Mouse (Mus musculus): ENCODE data around the gene Rtbdn. TPM values are rescaled to one million over a fixed set of nuclear protein-coding genes. Genes with fewer than 3 reads are reported as not detected.

Rtbdn gene
- total and polyA plus RNA-seq, 2 experiments, result not detected

DNA sequence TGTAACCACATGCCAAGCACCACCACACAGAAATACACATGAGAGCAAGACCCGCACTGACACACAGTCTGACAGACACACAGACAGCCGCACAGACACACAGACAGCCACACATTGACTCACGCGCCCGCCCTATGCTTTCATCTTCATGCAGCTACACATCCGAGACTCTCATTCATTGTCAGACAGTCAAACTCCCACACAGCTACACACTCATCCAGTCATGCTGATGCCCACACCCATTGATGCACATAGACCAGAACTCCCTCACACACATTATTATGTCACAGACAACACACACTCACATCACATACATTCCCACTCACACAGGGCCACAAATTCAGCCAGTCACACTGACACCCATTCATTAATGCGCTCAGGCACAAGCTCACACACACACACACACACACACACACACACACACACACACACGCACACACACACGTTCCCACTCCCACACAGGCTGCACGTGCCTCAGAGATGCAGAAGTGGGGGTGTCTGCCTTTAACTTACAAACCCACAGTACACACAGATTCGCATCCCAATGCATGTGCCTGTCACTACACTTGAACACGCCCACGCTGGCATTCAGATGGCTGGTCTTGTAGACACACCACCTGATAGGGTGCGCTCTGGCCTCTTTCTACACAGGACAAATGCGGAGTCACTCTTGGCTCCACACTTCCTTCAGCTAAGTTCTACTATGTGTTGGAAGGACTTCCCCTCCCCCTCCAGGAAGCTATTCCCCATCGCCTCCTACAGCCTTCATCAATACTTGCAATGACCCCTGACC lies 12.8 kb upstream of the Rtbdn start:
- Histone ChIP-seq H3K36me3 (ENCODE audit: control insufficient read depth, insufficient read depth, low read length) (no peaks in the 10 kb centered on the region), H3K9ac (ENCODE audit: low read depth, low read length) (no peak overlapping the region), H3K79me2 (ENCODE audit: control insufficient read depth, insufficient read depth, low read length) (no peaks in the 10 kb centered on the region), H3K27me3 (ENCODE audit: control insufficient read depth, insufficient read depth, low read length) (peaks cover 26% of the 10 kb centered on the region), H3K4me3 (ENCODE audit: insufficient read depth, low read depth, low read length) (no peak overlapping the region), H3K4me1 (ENCODE audit: control insufficient read depth, insufficient read depth, low read length) (no peaks in the 10 kb centered on the region), H3K27ac (replicated peaks; ENCODE audit: insufficient read depth, low read depth, low read length) (no peak overlapping the region)
- TF ChIP-seq POLR2A (IDR thresholded peaks at IDR 0.05; ENCODE audit: extremely low read depth, insufficient read depth, low read length), result no peak
- no peak for TF ChIP-seq CTCF (IDR thresholded peaks at IDR 0.05; ENCODE audit: low read depth, low read length)
- no peak for DNase-seq (ENCODE audit: extremely low read depth, low read depth, low spot score)
- 81% methylated on average over 16 of the region's 16 CpGs for WGBS

- Histone ChIP-seq H3K27me3 (ENCODE audit: control insufficient read depth, insufficient read depth, low read length) (peaks cover 22% of the 10 kb centered on the region), H3K27ac (replicated peaks; ENCODE audit: insufficient read depth, low read depth, low read length) (no peak overlapping the region), H3K4me1 (ENCODE audit: control insufficient read depth, insufficient read depth, low read length) (no peaks in the 10 kb centered on the region), H3K9ac (ENCODE audit: low read depth, low read length) (no peak overlapping the region), H3K79me2 (ENCODE audit: control insufficient read depth, insufficient read depth, low read length) (no peaks in the 10 kb centered on the region), H3K36me3 (ENCODE audit: control insufficient read depth, insufficient read depth, low read length) (no peaks in the 10 kb centered on the region), H3K4me3 (ENCODE audit: insufficient read depth, low read depth, low read length) (no peak overlapping the region)
- 6% methylated on average over 15 of the region's 15 CpGs for WGBS
- no peak for DNase-seq (ENCODE audit: extremely low read depth, low read depth, low spot score)
- no peak for TF ChIP-seq CTCF (IDR thresholded peaks at IDR 0.05; ENCODE audit: low read depth, low read length)
- TF ChIP-seq POLR2A (IDR thresholded peaks at IDR 0.05; ENCODE audit: extremely low read depth, insufficient read depth, low read length), result no peak
Measured at GRCm38 (mm10) chr8:84934860-84935259, 11.9 kb upstream of the Rtbdn start.

GRCm38 (mm10) chr8:84935489-84935888 lies 11.3 kb upstream of the Rtbdn start:
- peaks cover 22% of the 10 kb centered on the region for H3K27me3 ChIP-seq (ENCODE audit: control insufficient read depth, insufficient read depth, low read length)
- no peaks in the 10 kb centered on the region for H3K4me1 ChIP-seq (ENCODE audit: control insufficient read depth, insufficient read depth, low read length)
- 8% methylated on average over 14 of the region's 14 CpGs for WGBS
- H3K27ac ChIP-seq (replicated peaks; ENCODE audit: insufficient read depth, low read depth, low read length), result no peak overlapping the region
- no peaks in the 10 kb centered on the region for H3K36me3 ChIP-seq (ENCODE audit: control insufficient read depth, insufficient read depth, low read length)
- no peak overlapping the region for H3K9ac ChIP-seq (ENCODE audit: low read depth, low read length)
- H3K79me2 ChIP-seq (ENCODE audit: control insufficient read depth, insufficient read depth, low read length), result no peaks in the 10 kb centered on the region
- no peak overlapping the region for H3K4me3 ChIP-seq (ENCODE audit: insufficient read depth, low read depth, low read length)
- TF ChIP-seq CTCF (IDR thresholded peaks at IDR 0.05; ENCODE audit: low read depth, low read length) (no peak), POLR2A (IDR thresholded peaks at IDR 0.05; ENCODE audit: extremely low read depth, insufficient read depth, low read length) (no peak)
- DNase-seq (ENCODE audit: extremely low read depth, low read depth, low spot score), result no peak

GRCm38 (mm10) chr8:84936041-84936961 lies 10.5 kb upstream of the Rtbdn start:
- H3K4me3 ChIP-seq (ENCODE audit: insufficient read depth, low read depth, low read length), result no peak overlapping the region
- H3K9ac ChIP-seq (ENCODE audit: low read depth, low read length), result no peak overlapping the region
- H3K27ac ChIP-seq (replicated peaks; ENCODE audit: insufficient read depth, low read depth, low read length), result no peak overlapping the region
- no peak for TF ChIP-seq POLR2A (IDR thresholded peaks at IDR 0.05; ENCODE audit: extremely low read depth, insufficient read depth, low read length)
- TF ChIP-seq CTCF (IDR thresholded peaks at IDR 0.05; ENCODE audit: low read depth, low read length), result no peak
- no peaks in the 10 kb centered on the region for H3K79me2 ChIP-seq (ENCODE audit: control insufficient read depth, insufficient read depth, low read length)
- H3K4me1 ChIP-seq (ENCODE audit: control insufficient read depth, insufficient read depth, low read length), result no peaks in the 10 kb centered on the region
- peaks cover 22% of the 10 kb centered on the region for H3K27me3 ChIP-seq (ENCODE audit: control insufficient read depth, insufficient read depth, low read length)
- WGBS, result 22% methylated on average over 23 of the region's 23 CpGs
- H3K36me3 ChIP-seq (ENCODE audit: control insufficient read depth, insufficient read depth, low read length), result no peaks in the 10 kb centered on the region
- DNase-seq (ENCODE audit: extremely low read depth, low read depth, low spot score), result no peak

- H3K4me3 ChIP-seq (ENCODE audit: insufficient read depth, low read depth, low read length), result no peak within 1 kb of the TSS
- no peak within 1 kb of the TSS for H3K27ac ChIP-seq (replicated peaks; ENCODE audit: insufficient read depth, low read depth, low read length)
- no peaks in the 10 kb centered on the region for H3K4me1 ChIP-seq (ENCODE audit: control insufficient read depth, insufficient read depth, low read length)
- H3K9ac ChIP-seq (ENCODE audit: low read depth, low read length), result no peak within 1 kb of the TSS
- no peaks in the 10 kb centered on the region for H3K79me2 ChIP-seq (ENCODE audit: control insufficient read depth, insufficient read depth, low read length)
- no peaks in the 10 kb centered on the region for H3K36me3 ChIP-seq (ENCODE audit: control insufficient read depth, insufficient read depth, low read length)
- peak; percentile 74 for TF ChIP-seq CTCF (IDR thresholded peaks at IDR 0.05; ENCODE audit: low read depth, low read length)
- no peak for TF ChIP-seq POLR2A (IDR thresholded peaks at IDR 0.05; ENCODE audit: extremely low read depth, insufficient read depth, low read length)
- WGBS, result 2% methylated on average over 48 of the region's 50 CpGs
- DNase-seq (ENCODE audit: extremely low read depth, low read depth, low spot score), result no peak
- peaks cover 22% of the 10 kb centered on the region for H3K27me3 ChIP-seq (ENCODE audit: control insufficient read depth, insufficient read depth, low read length)
Measured at GRCm38 (mm10) chr8:84936962-84937546, 9.7 kb upstream of the Rtbdn start, which contains the start of gene Mast1. Gene Mast1, minus strand, starts transcription at chr8:84937359.
